18 mouse cellular contexts compared by ENCODE assay signal in genomic region chr10:76392596-76392995, GRCm38 (mm10). TPM values are rescaled to one million over a fixed set of nuclear protein-coding genes. Genes with fewer than 3 reads are reported as not detected.
A peak's percentile ranks its signal among the peaks of the same experiment; 100 is the strongest.
DNase-seq lines count a peak whose midpoint lies in the region; ATAC-seq lines count a peak whose summit lies in the region.
"Had no signal": no experiment of that assay in that cellular context is flagged by ENCODE, and none has a peak within 500 bp of the region (broad histone marks: within the 10 kb centered on the region; RNA-seq: fewer than 3 reads in every experiment).

No protein-coding gene starts in this region.

- intact Hi-C loops in heart, postnatal 10 days (cut with DNase I): no loop called here
- intact Hi-C loops in left cerebral cortex, postnatal 10 days (cut with DNase I): no loop called here

- 0 out of 2 replicates have a peak, but pooled peaks have one; percentile 42 for ATAC-seq in erythroblast, adult 5-6 weeks (replicated peaks; ENCODE audit: low FRiP score, poor library complexity, severe bottlenecking)
- ATAC-seq: forebrain, embryonic 13.5 days; forebrain, postnatal 0 days; intestine, postnatal 0 days had no signal

- peak; percentile 59 for DNase-seq in gastrocnemius, adult 18-20 months (ENCODE audit: low spot score)
- DNase-seq in gastrocnemius, postnatal 4 days (ENCODE audit: low spot score in 2 of 2): no peak
- DNase-seq in gastrocnemius, postnatal 25 days: peak; percentile 67
- DNase-seq in heart, postnatal 10 days: no peak
- DNase-seq in cerebellum, postnatal 4 days (ENCODE audit: low spot score in 2 of 2): no peak
- DNase-seq in left cerebral cortex, postnatal 10 days (ENCODE audit: extremely low spot score in 1 of 2, low spot score in 2 of 2): no peak
- DNase-seq: adrenal gland, adult 2 months; adrenal gland, postnatal 14 days; forebrain, postnatal 0 days; heart, postnatal 4 days had no signal

RNA-seq across cellular contexts. Expression of gene Dip2a, which starts 47.5 kb away (rescaled TPM):
- total RNA-seq in gastrocnemius, adult 18-20 months (2021): 1 to 10 TPM; 3.2 to 3.5 TPM
- 10 to 100 TPM; 19.6 to 23.9 TPM for total RNA-seq in gastrocnemius, postnatal 4 days (2021)
- 0.77 and 0.84 TPM in 2 replicates for total RNA-seq in erythroblast, adult 5-6 weeks (2015; ENCODE audit: low replicate concordance)
- total RNA-seq in erythroblast, adult 5-6 weeks (2017; ENCODE audit: low replicate concordance): 0.34 and 4.7 TPM in 2 replicates
- total RNA-seq in gastrocnemius, postnatal 25 days (2021): 1 to 10 TPM; 4.7 to 5.5 TPM
- 10 to 100 TPM; 24.0 to 24.4 TPM for total RNA-seq in heart, postnatal 10 days (2021)
- total RNA-seq in left cerebral cortex, postnatal 10 days (2021): 10 to 100 TPM; 62.9 to 64.1 TPM

RNA-seq across cellular contexts. Expression of gene AC141477.1, which starts 47.6 kb away (rescaled TPM):
- not detected for total RNA-seq in gastrocnemius, adult 18-20 months (2021)
- total RNA-seq in gastrocnemius, postnatal 4 days (2021): not detected
- total RNA-seq in erythroblast, adult 5-6 weeks (2015; ENCODE audit: low replicate concordance): not detected in 2 replicates
- total RNA-seq in erythroblast, adult 5-6 weeks (2017; ENCODE audit: low replicate concordance): not detected in 2 replicates
- total RNA-seq in gastrocnemius, postnatal 25 days (2021): not detected
- not detected for total RNA-seq in heart, postnatal 10 days (2021)
- total RNA-seq in left cerebral cortex, postnatal 10 days (2021): not detected
- total RNA-seq: adrenal gland, adult 2 months; adrenal gland, postnatal 14 days; adrenal gland, postnatal 4 days; CH12.LX; forebrain, postnatal 0 days; heart, adult 18-20 months; heart, postnatal 14 days; heart, postnatal 4 days; MEL had no signal

RNA-seq across cellular contexts. Expression of gene Pcnt, which starts 50.0 kb away (rescaled TPM):
- total RNA-seq in gastrocnemius, adult 18-20 months (2021): 10 to 100 TPM; 59.1 to 63.4 TPM
- 10 to 100 TPM; 57.6 to 59.3 TPM for total RNA-seq in gastrocnemius, postnatal 4 days (2021)
- total RNA-seq in erythroblast, adult 5-6 weeks (2015; ENCODE audit: low replicate concordance): 22.4 and 25.0 TPM in 2 replicates
- 31.9 and 34.8 TPM in 2 replicates for total RNA-seq in erythroblast, adult 5-6 weeks (2017; ENCODE audit: low replicate concordance)
- total RNA-seq in gastrocnemius, postnatal 25 days (2021): 10 to 100 TPM; 49.1 to 55.2 TPM
- total RNA-seq in heart, postnatal 10 days (2021): 10 to 100 TPM; 30.0 to 36.4 TPM
- 10 to 100 TPM; 14.2 to 14.3 TPM for total RNA-seq in left cerebral cortex, postnatal 10 days (2021)

RNA-seq across cellular contexts. Expression of gene 2610028H24Rik, which starts 56.3 kb away (rescaled TPM):
- under 1 TPM in 1 of 2 experiments, not detected in 1; 0.23 TPM for total RNA-seq in gastrocnemius, adult 18-20 months (2021)
- total RNA-seq in gastrocnemius, postnatal 4 days (2021): 1 to 10 TPM in 1 of 2 experiments, under 1 TPM in 1; 0.86 to 1.2 TPM
- total RNA-seq in erythroblast, adult 5-6 weeks (2015; ENCODE audit: low replicate concordance): not detected in 2 replicates
- total RNA-seq in erythroblast, adult 5-6 weeks (2017; ENCODE audit: low replicate concordance): not detected in 2 replicates
- total RNA-seq in gastrocnemius, postnatal 25 days (2021): under 1 TPM; 0.29 to 0.31 TPM
- under 1 TPM; 0.22 to 0.50 TPM for total RNA-seq in heart, postnatal 10 days (2021)
- not detected for total RNA-seq in left cerebral cortex, postnatal 10 days (2021)
- total RNA-seq: adrenal gland, adult 2 months; adrenal gland, postnatal 14 days; adrenal gland, postnatal 4 days; forebrain, postnatal 0 days; heart, postnatal 4 days had no signal

Comparison
In these comparisons a context has a peak if more than half of its experiments do, and no peak if none do; other contexts are left out.
1. DNase-seq: peak in gastrocnemius, adult 18-20 months (single experiment) and gastrocnemius, postnatal 25 days (single experiment); none in gastrocnemius, postnatal 4 days (0 of 2), heart, postnatal 10 days (0 of 2), cerebellum, postnatal 4 days (0 of 2) and left cerebral cortex, postnatal 10 days (0 of 2).